Mouse (Mus musculus) cerebellum, postnatal 25 days (tissue): ENCODE measurements around the gene Vars.

Experiments used
- DNase-seq, 2 experiments: peaks; one replicate each; pipeline ENCODE4 v3.0.0; 2021; ENCODE audit warnings: mixed read lengths in 2 of 2

Gene Vars

GRCm38 (mm10) chr17:35048932-35049440 lies 48.2 kb downstream of the Vars start:
- DNase-seq: no peak

- DNase-seq: peak in 1 of 2 experiments; percentile 47
Measured at GRCm38 (mm10) chr17:35049561-35050016, 48.8 kb downstream of the Vars start, which contains the start of gene Clic1. TSS of gene Clic1 (plus strand) at chr17:35049966.

GRCm38 (mm10) chr17:35050126-35050750 lies 49.5 kb downstream of the Vars start:
- DNase-seq: peak; percentile 57 to 59

DNA sequence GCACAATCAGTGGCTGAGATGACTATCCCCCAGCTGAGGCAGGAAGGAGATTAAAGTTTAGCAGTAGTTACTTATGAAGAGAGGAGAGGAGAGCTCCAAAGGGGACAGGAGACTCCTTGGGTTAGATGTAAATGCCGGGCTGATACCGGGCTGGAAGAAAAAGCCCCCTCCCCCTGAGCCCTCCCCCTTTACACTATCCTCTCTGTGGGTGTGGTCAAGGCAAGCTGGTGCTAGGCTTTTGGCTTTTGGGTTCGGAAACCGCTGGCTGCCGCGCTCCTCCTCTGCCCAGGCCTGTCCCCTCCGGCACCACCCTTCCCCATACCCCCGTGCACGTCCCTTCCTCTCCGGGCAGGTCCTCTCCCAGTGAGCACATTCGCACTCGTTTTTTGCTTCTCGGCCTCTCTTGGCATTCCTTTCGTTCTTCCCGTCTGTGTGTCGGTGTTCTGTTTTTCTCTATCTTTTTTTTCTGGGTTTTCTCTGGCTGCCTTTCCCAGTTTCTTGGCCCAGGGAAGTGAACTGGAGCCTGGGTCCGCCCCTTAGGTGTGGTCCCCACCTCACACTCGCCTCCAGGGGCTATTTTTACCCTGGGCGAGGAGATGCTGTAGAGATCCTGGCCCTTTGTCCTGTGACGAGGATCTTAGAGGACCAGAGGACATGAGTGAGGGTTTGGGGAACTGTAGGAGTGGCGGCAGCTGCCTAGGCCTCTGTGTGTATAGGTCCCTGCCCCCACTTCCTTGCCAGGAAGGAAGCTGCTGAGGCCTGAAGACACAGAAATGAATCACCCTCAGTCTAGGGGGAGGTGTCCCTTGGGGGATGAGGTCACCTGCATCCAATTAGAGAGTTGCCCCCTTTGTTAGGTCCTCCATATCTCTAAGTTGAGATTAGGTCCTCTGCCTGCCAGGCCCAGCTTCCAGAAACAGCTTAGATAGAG lies 50.6 kb downstream of the Vars start:
- peak; percentile 63 to 66 for DNase-seq

DNA sequence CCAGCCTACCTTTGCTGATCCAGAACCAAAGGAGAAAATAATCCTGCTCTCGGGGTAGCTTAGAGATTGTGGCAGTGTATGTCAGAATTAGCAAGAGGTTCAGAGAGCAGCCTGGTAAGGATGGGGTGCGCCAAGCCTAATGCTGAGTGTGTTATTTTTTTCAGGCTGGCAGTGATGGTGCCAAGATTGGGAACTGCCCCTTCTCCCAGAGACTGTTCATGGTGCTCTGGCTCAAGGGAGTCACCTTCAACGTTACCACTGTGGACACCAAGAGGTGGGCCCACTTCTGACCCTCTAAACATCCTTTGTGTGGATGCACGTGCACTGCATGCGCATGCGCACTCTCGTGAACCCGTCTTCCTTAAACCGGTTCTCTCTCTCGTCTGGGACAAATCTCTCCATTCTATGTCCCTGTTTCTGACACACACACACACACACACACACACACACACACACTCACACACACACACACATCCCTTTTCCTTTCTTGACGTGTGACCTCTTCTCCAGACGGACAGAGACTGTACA lies 51.5 kb downstream of the Vars start:
- DNase-seq: peak in 1 of 2 experiments; percentile 22

DNA sequence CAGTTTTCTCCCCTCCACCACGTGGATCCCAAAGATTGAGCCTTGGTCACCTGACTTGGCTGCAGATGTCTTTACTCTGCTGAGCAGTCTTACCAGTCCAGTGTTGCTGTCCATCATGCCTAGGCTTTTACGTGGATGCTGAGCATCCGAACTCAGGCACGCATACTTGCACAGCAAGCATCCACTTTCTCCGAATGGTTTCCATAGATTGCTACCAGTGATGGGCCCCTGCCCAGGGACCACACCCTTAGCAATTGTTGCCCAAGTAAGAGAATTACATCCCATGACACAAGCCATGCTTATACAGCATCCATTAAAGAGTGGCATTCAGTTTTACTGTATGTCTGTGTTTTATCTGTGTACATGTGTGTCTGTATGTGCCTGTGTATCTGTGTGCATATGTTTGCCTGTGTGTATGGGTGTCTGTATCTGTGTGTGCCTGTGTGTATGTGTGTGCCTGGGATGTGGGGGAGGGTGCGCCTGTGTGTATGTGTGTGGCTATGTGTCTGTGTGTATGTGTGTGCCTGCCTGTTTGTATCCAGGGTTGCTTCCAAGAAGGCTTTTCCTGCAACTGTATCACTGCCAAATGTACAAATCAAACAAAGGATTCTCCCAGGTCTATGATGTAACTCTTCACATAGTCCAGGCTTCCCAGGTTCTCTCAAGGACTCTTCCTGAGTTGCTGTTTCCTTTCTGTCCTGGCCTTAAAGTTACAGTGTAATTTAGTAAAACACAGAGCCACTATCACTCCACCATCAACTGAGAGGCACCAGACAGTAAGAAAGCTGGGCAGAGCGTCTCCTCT lies 55.1 kb downstream of the Vars start:
- DNase-seq: no peak

DNA sequence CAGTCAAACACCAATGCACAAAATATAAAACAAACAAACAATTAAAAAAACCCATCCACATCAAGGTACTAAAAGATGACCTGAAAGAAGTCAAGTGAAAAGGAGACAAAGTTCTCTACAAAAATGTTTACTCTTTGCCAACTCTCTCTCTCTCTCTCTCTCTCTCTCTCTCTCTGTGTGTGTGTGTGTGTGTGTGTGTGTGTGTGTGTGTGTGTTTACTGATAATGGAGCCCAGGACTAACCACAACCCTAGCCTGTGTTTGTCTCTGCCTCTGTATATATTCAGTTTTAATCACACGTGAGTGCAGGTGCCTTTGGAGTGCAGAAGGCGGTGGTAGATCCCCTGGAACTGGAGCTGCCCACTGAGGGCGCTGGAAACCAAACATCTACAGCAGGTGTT lies 56.3 kb downstream of the Vars start:
- DNase-seq: no peak

- peak in 1 of 2 experiments; percentile 12 for DNase-seq
Measured at GRCm38 (mm10) chr17:35058316-35058715, 57.5 kb downstream of the Vars start.

- DNase-seq: peak; percentile 85 to 91
Measured at GRCm38 (mm10) chr17:35058911-35059892, 58.4 kb downstream of the Vars start, which contains the start of gene Ddah2. TSS of gene Ddah2 (plus strand) at chr17:35059035.

- DNase-seq: peak in 1 of 2 experiments; percentile 27
Measured at GRCm38 (mm10) chr17:35060071-35060470, 59.3 kb downstream of the Vars start.

GRCm38 (mm10) chr17:35060737-35061297 lies 60.0 kb downstream of the Vars start:
- DNase-seq: peak; percentile 29 to 57

DNA sequence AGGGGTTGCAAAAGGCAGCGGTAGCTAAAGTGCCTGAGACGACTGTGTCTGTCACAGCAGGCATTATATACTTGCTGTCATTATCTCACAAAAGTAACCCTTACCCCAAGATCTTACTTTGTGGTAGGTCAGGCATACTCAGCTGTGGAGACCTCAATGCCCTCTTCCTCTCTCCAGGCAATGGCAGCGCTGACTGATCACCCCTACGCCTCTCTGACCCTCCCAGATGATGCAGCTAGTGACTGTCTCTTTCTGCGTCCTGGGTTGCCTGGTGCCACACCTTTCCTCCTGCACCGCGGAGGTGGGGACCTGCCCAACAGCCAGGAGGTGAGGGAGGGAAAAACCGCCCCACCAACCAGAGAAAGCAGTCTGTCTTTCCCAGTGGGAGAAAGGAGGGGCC lies 60.5 kb downstream of the Vars start:
- DNase-seq: peak in 1 of 2 experiments; percentile 17

DNA sequence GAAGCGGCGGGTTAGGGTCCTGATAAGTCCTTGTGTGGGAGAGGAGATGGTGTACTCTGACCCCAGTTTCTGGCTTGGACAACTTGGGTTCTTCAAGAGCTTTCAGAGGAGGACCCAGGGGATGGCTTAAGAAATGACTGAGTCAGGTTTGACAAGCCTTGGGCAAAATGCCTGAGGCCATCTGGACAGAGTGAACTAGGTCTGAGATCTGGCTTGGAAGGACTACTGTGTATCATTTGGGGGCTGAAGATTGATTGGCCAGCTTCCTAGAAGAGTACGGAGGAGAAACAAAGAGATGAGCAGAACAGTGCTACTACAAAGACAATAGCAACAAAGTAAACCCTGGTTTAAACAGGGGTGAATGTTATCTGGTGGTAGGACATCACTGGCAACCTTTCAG lies 62.7 kb downstream of the Vars start:
- peak; percentile 52 to 70 for DNase-seq

DNA sequence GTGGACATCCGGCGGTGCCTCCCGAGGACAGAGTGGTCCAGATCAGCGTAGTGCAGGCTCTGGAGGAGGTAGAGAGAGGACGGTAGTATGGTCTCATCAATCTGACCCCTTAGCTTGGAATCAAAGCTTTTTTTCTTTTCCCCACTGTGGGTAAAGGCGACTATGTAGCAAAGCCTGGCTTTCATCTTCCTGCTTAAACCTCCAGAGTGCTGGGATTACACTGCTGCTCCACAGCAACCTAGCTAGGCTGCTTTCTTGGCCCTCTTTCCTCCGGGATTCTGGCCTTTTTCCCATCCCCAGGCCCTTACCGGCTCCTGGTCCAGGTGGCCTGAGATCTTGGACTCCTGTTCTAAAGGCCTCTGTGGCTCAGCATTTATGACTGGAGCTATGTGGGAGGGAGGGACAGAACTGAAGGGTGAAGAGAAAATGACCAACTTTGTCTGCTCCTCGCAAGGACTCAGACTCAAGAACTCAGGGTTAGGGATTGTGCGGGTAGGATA lies 63.6 kb downstream of the Vars start:
- DNase-seq: peak; percentile 75 to 79

DNA sequence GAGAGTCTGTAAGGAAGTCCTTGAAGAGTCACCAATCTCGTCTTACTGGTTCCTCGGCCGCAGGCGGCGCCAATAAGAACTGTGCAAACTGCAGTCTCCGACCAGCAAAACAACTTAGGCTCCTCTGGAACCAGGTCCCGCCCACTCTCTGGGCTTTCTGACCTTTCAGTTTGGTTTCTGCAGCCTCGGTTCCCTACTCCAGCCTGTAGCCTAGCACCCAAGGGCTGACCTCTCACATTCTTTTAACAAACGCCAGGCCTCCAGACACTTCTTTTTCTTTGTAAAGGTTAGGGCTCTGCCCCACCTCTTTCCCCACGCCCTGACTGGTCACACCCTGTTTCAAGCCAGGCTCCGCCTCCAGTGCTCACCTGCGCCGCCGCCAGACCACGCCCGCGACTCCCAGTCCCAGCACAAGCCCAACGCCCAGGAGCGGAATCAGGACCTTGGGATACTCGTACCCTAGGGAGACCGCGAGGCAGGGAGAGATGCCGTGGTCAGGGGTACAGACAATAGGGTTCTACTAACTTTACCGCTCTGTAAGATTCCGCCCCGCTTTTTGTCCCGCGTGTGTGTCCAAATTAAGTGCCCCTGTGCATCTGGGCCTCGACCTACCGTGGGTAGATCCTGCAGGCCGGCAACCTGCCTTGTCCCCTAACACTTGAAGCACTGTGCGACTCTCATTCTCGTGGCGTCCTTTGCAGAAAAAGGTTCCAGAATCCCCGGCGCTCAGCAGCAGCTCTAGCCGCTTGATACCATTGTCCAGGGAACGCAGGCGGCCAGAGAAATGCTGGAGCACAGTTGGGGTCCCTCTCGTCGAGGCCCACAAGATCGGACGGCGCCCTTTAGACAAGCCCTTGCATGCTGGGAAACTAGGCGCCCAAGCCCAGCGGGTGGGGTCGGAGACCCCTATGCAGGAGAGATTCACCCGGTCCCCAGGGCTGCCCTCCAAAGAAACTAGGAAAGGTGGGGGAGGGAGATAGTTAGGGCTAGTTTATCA lies 64.5 kb downstream of the Vars start, which contains the start of gene Ly6g6c:
TSS of gene Ly6g6c (plus strand) at position 438 of the 997 bp plus-strand sequence.
- peak; percentile 71 to 83 for DNase-seq
